Mouse (Mus musculus): ENCODE results near the gene Fer. TPM values are rescaled to one million over a fixed set of nuclear protein-coding genes. Genes with fewer than 3 reads are reported as not detected.

The Fer gene
- polyA plus RNA-seq, 1 experiment: 10.9 TPM

DNA sequence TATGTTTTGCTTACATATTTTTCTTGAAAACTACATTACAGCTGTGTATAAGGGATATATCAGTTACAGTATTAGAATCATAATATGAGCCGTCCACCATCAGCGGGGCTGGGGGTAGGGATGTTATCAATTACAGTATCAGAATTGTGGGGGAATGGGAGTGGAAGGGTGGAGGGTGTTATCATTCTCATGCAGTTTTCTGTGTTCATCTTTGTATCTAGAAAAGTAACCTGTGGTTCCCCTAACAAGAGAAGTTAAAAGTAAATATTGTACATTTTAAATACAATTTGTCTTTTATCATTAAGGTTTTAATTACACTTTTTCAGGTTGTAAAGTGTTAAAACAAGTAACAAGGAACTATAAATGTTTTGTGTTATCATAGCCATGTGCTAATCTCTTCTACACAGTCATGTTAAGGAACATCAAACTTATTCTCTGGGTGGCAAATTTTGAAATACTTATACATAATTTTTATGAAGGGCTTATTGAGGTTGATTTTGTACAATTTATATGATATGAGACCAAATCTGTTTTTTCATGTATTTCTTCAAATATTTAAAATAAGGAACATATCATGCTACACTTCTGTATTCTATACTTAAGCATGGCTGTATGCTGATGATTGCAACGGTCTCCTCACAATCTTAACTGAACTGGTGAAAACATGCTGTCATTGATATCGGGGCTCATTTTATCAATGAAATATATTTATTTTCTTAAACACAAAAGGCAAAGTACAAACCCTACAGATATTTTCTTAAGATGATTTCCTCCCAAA lies 116.1 kb downstream of the Fer start:
- Histone ChIP-seq H3K79me2 (ENCODE audit: control insufficient read depth, insufficient read depth) (no peaks in the 10 kb centered on the region), H3K4me2 (ENCODE audit: low read depth) (no peak overlapping the region), H3ac (ENCODE audit: control insufficient read depth, insufficient read length) (no peak overlapping the region), H3K27me3 (ENCODE audit: control insufficient read depth, insufficient read depth, insufficient read length) (no peaks in the 10 kb centered on the region), H3K4me3 (no peak overlapping the region), H3K36me3 (ENCODE audit: control insufficient read depth, insufficient read depth) (peaks cover 29% of the 10 kb centered on the region)
- TF ChIP-seq MYOG (IDR thresholded peaks at IDR 0.05; ENCODE audit: control insufficient read depth in 1 of 3, insufficient read depth in 1 of 3, insufficient read length in 2 of 3, low read depth in 2 of 3) (no peak), REST (IDR thresholded peaks at IDR 0.05; ENCODE audit: insufficient read depth, insufficient read length) (no peak), TCF3 (IDR thresholded peaks at IDR 0.05; ENCODE audit: insufficient read length, low read depth) (no peak), MAX (IDR thresholded peaks at IDR 0.05; ENCODE audit: low read depth) (no peak), MYOD1 (IDR thresholded peaks at IDR 0.05; ENCODE audit: control insufficient read depth in 1 of 3, insufficient read length in 2 of 3, low read depth in 2 of 3) (no peak), SRF (IDR thresholded peaks at IDR 0.05; ENCODE audit: control insufficient read depth, insufficient read length, low read depth) (no peak), POLR2AphosphoS2 (IDR thresholded peaks at IDR 0.05; ENCODE audit: insufficient read length, low read depth) (no peak)

DNA sequence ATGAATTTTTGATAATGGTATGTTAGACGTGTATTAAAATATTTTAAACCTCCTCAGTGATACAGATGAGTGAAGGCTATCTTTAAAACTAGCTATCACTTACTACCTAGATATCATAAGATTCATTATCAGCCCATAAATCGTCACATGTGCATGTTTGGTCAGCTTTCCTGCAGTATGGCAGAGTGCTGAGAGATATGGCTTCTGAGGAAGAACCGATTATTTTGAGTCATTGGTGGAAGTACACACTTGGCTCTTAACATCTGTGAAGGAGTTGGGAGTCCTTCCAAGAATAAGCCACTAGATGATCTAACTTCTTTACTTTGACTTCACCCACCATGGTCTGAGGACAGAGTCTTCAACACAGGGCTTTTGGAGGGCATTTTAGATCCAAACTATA lies 117.3 kb downstream of the Fer start:
- H3K79me2 ChIP-seq (ENCODE audit: control insufficient read depth, insufficient read depth): no peaks in the 10 kb centered on the region
- no peaks in the 10 kb centered on the region for H3K27me3 ChIP-seq (ENCODE audit: control insufficient read depth, insufficient read depth, insufficient read length)
- TF ChIP-seq POLR2A (IDR thresholded peaks at IDR 0.05; ENCODE audit: insufficient read length, low read depth) (no peak), REST (IDR thresholded peaks at IDR 0.05; ENCODE audit: insufficient read depth, insufficient read length) (no peak), TCF12 (IDR thresholded peaks at IDR 0.05; ENCODE audit: insufficient read depth, poor library complexity, severe bottlenecking) (no peak), MAX (IDR thresholded peaks at IDR 0.05; ENCODE audit: low read depth) (no peak), E2F4 (IDR thresholded peaks at IDR 0.05; ENCODE audit: insufficient read depth) (no peak), MYOG (IDR thresholded peaks at IDR 0.05; ENCODE audit: control insufficient read depth in 1 of 3, insufficient read depth in 1 of 3, insufficient read length in 2 of 3, low read depth in 2 of 3) (no peak), TCF3 (IDR thresholded peaks at IDR 0.05; ENCODE audit: insufficient read length, low read depth) (no peak), SRF (IDR thresholded peaks at IDR 0.05; ENCODE audit: control insufficient read depth, insufficient read length, low read depth) (no peak)
- H3K36me3 ChIP-seq (ENCODE audit: control insufficient read depth, insufficient read depth): peaks cover 23% of the 10 kb centered on the region
- H3K4me2 ChIP-seq (ENCODE audit: low read depth): no peak overlapping the region
- H3ac ChIP-seq (ENCODE audit: control insufficient read depth, insufficient read length): no peak overlapping the region
- H3K4me3 ChIP-seq: no peak overlapping the region

DNA sequence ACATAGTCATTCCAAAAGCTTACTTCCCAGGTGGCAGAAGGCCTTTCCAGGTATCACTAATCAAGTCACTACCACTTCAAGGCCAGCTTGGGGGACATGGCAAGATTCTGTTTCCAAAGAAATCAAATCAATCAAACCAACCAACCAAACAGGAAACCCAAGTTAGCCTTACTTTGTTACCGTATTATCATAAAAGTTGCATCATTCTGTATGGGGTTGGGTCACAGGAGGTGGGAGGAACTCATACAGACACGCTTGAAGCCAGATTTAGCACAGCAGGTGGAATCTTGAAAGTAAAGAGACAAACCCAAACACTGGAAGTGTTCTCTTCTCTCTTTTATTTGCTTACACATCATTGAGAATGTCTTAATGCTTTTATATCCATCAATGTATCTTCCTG lies 125.8 kb downstream of the Fer start:
- Histone ChIP-seq H3K79me2 (ENCODE audit: control insufficient read depth, insufficient read depth) (no peaks in the 10 kb centered on the region), H3ac (ENCODE audit: control insufficient read depth, insufficient read length) (no peak overlapping the region), H3K27me3 (ENCODE audit: control insufficient read depth, insufficient read depth, insufficient read length) (no peaks in the 10 kb centered on the region), H3K4me3 (no peak overlapping the region), H3K4me2 (ENCODE audit: low read depth) (no peak overlapping the region), H3K36me3 (ENCODE audit: control insufficient read depth, insufficient read depth) (peaks cover 11% of the 10 kb centered on the region)
- no peak for TF ChIP-seq REST (IDR thresholded peaks at IDR 0.05; ENCODE audit: insufficient read depth, insufficient read length)
- no peak for TF ChIP-seq TCF12 (IDR thresholded peaks at IDR 0.05; ENCODE audit: insufficient read depth, poor library complexity, severe bottlenecking)
- TF ChIP-seq POLR2A (IDR thresholded peaks at IDR 0.05; ENCODE audit: insufficient read length, low read depth): no peak
- TF ChIP-seq SRF (IDR thresholded peaks at IDR 0.05; ENCODE audit: control insufficient read depth, insufficient read length, low read depth): no peak
- peak; percentile 93 for TF ChIP-seq CEBPB (IDR thresholded peaks at IDR 0.05; ENCODE audit: insufficient read depth, poor library complexity, severe bottlenecking)
- no peak for TF ChIP-seq MYOG (IDR thresholded peaks at IDR 0.05; ENCODE audit: control insufficient read depth in 1 of 3, insufficient read depth in 1 of 3, insufficient read length in 2 of 3, low read depth in 2 of 3)
- no peak for TF ChIP-seq E2F4 (IDR thresholded peaks at IDR 0.05; ENCODE audit: insufficient read depth)
- no peak for TF ChIP-seq USF1 (IDR thresholded peaks at IDR 0.05; ENCODE audit: low read depth)
- TF ChIP-seq POLR2AphosphoS2 (IDR thresholded peaks at IDR 0.05; ENCODE audit: insufficient read length, low read depth): no peak
- TF ChIP-seq MYOD1 (IDR thresholded peaks at IDR 0.05; ENCODE audit: control insufficient read depth in 1 of 3, insufficient read length in 2 of 3, low read depth in 2 of 3): peak in 1 of 3 experiments; percentile 25
- TF ChIP-seq MAX (IDR thresholded peaks at IDR 0.05; ENCODE audit: low read depth): no peak
- no peak for TF ChIP-seq TCF3 (IDR thresholded peaks at IDR 0.05; ENCODE audit: insufficient read length, low read depth)

DNA sequence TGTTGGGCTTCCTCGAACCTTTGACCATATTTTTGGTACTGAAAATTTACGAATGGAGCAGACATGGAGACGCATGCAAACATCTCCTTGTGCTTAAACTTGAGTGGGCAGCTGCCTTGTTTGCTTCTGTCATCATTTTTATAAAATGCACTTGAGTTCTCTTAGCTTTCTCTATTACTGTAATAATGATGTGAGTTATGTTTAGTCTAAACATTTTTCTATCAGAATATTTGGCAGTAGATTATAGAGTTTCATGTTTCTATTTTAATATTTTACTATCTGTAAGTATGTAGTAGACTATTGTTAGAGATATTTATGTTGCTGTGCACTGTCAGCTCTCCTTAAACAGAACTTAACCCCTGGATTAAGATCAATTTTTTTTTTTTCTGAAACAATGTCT lies 128.3 kb downstream of the Fer start:
- Histone ChIP-seq H3ac (ENCODE audit: control insufficient read depth, insufficient read length) (no peak overlapping the region), H3K4me3 (no peak overlapping the region), H3K79me2 (ENCODE audit: control insufficient read depth, insufficient read depth) (no peaks in the 10 kb centered on the region), H3K27me3 (ENCODE audit: control insufficient read depth, insufficient read depth, insufficient read length) (no peaks in the 10 kb centered on the region), H3K4me2 (ENCODE audit: low read depth) (no peak overlapping the region), H3K36me3 (ENCODE audit: control insufficient read depth, insufficient read depth) (peaks cover 17% of the 10 kb centered on the region)
- TF ChIP-seq E2F4 (IDR thresholded peaks at IDR 0.05; ENCODE audit: insufficient read depth) (no peak), CEBPB (IDR thresholded peaks at IDR 0.05; ENCODE audit: insufficient read depth, poor library complexity, severe bottlenecking) (no peak), MAX (IDR thresholded peaks at IDR 0.05; ENCODE audit: low read depth) (no peak), POLR2AphosphoS2 (IDR thresholded peaks at IDR 0.05; ENCODE audit: insufficient read length, low read depth) (no peak)

DNA sequence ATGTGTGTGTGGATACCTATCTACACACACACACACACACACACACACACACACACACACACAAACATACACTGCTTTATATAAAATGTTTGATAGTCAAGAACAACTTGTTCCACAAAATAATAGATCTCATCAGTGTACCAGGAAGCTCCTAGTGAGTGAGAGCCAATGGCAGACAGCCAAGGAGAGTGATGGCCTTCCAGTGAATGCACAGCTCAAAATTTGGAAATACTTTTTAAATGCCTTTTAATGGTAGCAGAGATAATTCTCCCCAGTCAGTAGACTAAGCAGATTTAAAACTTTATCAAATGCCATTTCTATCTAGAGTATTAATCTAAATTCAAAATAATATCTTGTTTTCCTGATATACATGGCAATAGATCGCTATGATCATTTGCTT lies 133.1 kb downstream of the Fer start:
- no peak overlapping the region for H3K4me2 ChIP-seq (ENCODE audit: low read depth)
- no peak overlapping the region for H3K4me3 ChIP-seq
- no peak overlapping the region for H3ac ChIP-seq (ENCODE audit: control insufficient read depth, insufficient read length)
- TF ChIP-seq MAX (IDR thresholded peaks at IDR 0.05; ENCODE audit: low read depth): no peak
- TF ChIP-seq USF1 (IDR thresholded peaks at IDR 0.05; ENCODE audit: low read depth): no peak
- TF ChIP-seq TCF12 (IDR thresholded peaks at IDR 0.05; ENCODE audit: insufficient read depth, poor library complexity, severe bottlenecking): no peak
- no peak for TF ChIP-seq TCF3 (IDR thresholded peaks at IDR 0.05; ENCODE audit: insufficient read length, low read depth)
- TF ChIP-seq MYOD1 (IDR thresholded peaks at IDR 0.05; ENCODE audit: control insufficient read depth in 1 of 3, insufficient read length in 2 of 3, low read depth in 2 of 3): no peak
- TF ChIP-seq REST (IDR thresholded peaks at IDR 0.05; ENCODE audit: insufficient read depth, insufficient read length): no peak
- TF ChIP-seq POLR2AphosphoS2 (IDR thresholded peaks at IDR 0.05; ENCODE audit: insufficient read length, low read depth): no peak
- TF ChIP-seq CEBPB (IDR thresholded peaks at IDR 0.05; ENCODE audit: insufficient read depth, poor library complexity, severe bottlenecking): no peak
- no peaks in the 10 kb centered on the region for H3K79me2 ChIP-seq (ENCODE audit: control insufficient read depth, insufficient read depth)
- H3K27me3 ChIP-seq (ENCODE audit: control insufficient read depth, insufficient read depth, insufficient read length): no peaks in the 10 kb centered on the region
- peaks cover 17% of the 10 kb centered on the region for H3K36me3 ChIP-seq (ENCODE audit: control insufficient read depth, insufficient read depth)

All from myocyte (in vitro differentiated cells).